17 mouse cellular contexts compared by ENCODE assay signal in genomic region chr6:21259031-21259430, GRCm38 (mm10). TPM values are rescaled to one million over a fixed set of nuclear protein-coding genes. Genes with fewer than 3 reads are reported as not detected.
"Had no signal": no experiment of that assay in that cellular context is flagged by ENCODE, and none has a peak within 500 bp of the region (broad histone marks: within the 10 kb centered on the region; RNA-seq: fewer than 3 reads in every experiment).

No protein-coding gene starts in this region.

- H3K27me3 ChIP-seq: limb, embryonic 12.5 days; liver, embryonic 13.5 days; lung, embryonic 15.5 days; neural tube, embryonic 12.5 days; stomach, embryonic 15.5 days had no signal

- H3K9ac ChIP-seq: limb, embryonic 12.5 days; liver, embryonic 13.5 days; liver, postnatal 0 days; lung, embryonic 15.5 days; neural tube, embryonic 12.5 days; stomach, embryonic 15.5 days had no signal

- H3K4me3 ChIP-seq: limb, embryonic 12.5 days; liver, embryonic 13.5 days; lung, embryonic 15.5 days; myocyte; neural tube, embryonic 12.5 days; stomach, embryonic 15.5 days had no signal

- DNase-seq: kidney, adult 2 months; kidney, postnatal 25 days; layer of hippocampus, adult 9-11 months; layer of hippocampus, postnatal 36 days; liver; liver, embryonic 13.5 days; liver, postnatal 0 days; lung, postnatal 14 days; midbrain, embryonic 14.5 days; thymus, adult 2 months; thymus, postnatal 25 days had no signal

- H3K4me2 ChIP-seq: limb, embryonic 12.5 days; liver, embryonic 13.5 days; lung, embryonic 15.5 days; neural tube, embryonic 12.5 days; stomach, embryonic 15.5 days had no signal

- H3K4me1 ChIP-seq: limb, embryonic 12.5 days; liver, embryonic 13.5 days; lung, embryonic 15.5 days; neural tube, embryonic 12.5 days; stomach, embryonic 15.5 days had no signal

- H3K27ac ChIP-seq: limb, embryonic 12.5 days; liver, embryonic 13.5 days; lung, embryonic 15.5 days; neural tube, embryonic 12.5 days; stomach, embryonic 15.5 days had no signal

- ATAC-seq: liver, postnatal 0 days had no signal

- H3K36me3 ChIP-seq: limb, embryonic 12.5 days; liver, embryonic 13.5 days; lung, embryonic 15.5 days; neural tube, embryonic 12.5 days; stomach, embryonic 15.5 days had no signal

- H3K9me3 ChIP-seq: limb, embryonic 12.5 days; liver, embryonic 13.5 days; lung, embryonic 15.5 days; neural tube, embryonic 12.5 days; stomach, embryonic 15.5 days had no signal

RNA-seq across cellular contexts. Expression of gene Kcnd2, which starts 43.7 kb away (rescaled TPM):
- polyA plus RNA-seq: liver, postnatal 0 days; myocyte; spleen, adult 2 months had no signal
